Mouse (Mus musculus) liver, embryonic 11.5 days (tissue): ENCODE results near the gene Lypla2. TPM values are rescaled to one million over a fixed set of nuclear protein-coding genes. Genes with fewer than 3 reads are reported as not detected.
A peak's percentile ranks its signal among the peaks of the same experiment; 100 is the strongest.

Experiments used
- ATAC-seq: fragments of 200-750 bp; cut with Nextera tagmentation; replicated peaks from 2 replicates; pipeline ENCODE4 v1.8.0; 2017; ENCODE audit warnings: moderate number of reproducible peaks, mild to moderate bottlenecking, moderate TSS enrichment, moderate library complexity; ENCODE audit not compliant: low FRiP score
- DNase-seq: peaks from one replicate; pipeline ENCODE4 v3.0.0-alpha.2; 2017; ENCODE audit warnings: low spot score
- H3K27ac ChIP-seq: fragments of 300-500 bp; sonication (generic); 2 replicates; pipeline ENCODE4 v1.5.1; 2014; ENCODE audit warnings: mild to moderate bottlenecking, low read depth, low read length, control low read depth
- H3K27me3 ChIP-seq: fragments of 300-500 bp; sonication (generic); replicated peaks from 2 replicates; pipeline ENCODE4 v1.6.1; 2014; ENCODE audit warnings: low read length, mixed read lengths; ENCODE audit not compliant: control insufficient read depth, insufficient read depth
- H3K36me3 ChIP-seq: fragments of 300-500 bp; sonication (generic); 2 replicates; pipeline ENCODE4 v1.6.1; 2014; ENCODE audit warnings: mild to moderate bottlenecking, low read length, moderate library complexity, mixed read lengths; ENCODE audit not compliant: control insufficient read depth, insufficient read depth
- H3K4me1 ChIP-seq: fragments of 300-500 bp; sonication (generic); replicated peaks from 2 replicates; pipeline ENCODE4 v1.6.1; 2014; ENCODE audit warnings: low read length, mixed read lengths; ENCODE audit not compliant: control insufficient read depth, insufficient read depth
- H3K4me2 ChIP-seq: fragments of 300-500 bp; sonication (generic); 2 replicates; pipeline ENCODE4 v1.6.1; 2014; ENCODE audit warnings: mild to moderate bottlenecking, control low read depth, moderate library complexity
- H3K4me3 ChIP-seq: fragments of 300-500 bp; sonication (generic); 2 replicates; pipeline ENCODE4 v1.5.1; 2014; ENCODE audit warnings: low read depth, low read length, control low read depth
- H3K9ac ChIP-seq: fragments of 300-500 bp; sonication (generic); 2 replicates; pipeline ENCODE4 v1.6.1; 2014; ENCODE audit warnings: low read depth, low read length, control low read depth
- H3K9me3 ChIP-seq: fragments of 300-500 bp; sonication (generic); 2 replicates; pipeline ENCODE4 v1.6.1; 2016; ENCODE audit warnings: low read length, inconsistent platforms, mixed read lengths; ENCODE audit not compliant: control insufficient read depth
- WGBS: fragments of 180-500 bp; shearing (Covaris S2); extraction: QIAGEN DNeasy Blood & Tissue Kit; methylation state at CpG from one replicate; pipeline ENCODE4 v1.1.7; 2014; 5-methylcytosine and 5-hydroxymethylcytosine counted together
- polyA plus RNA-seq: library from polyadenylated mRNA; unstranded; fragments of >200 nt; fragmentation: Nextera tagmentation; extraction: Ambion mirVana; gene quantifications from 2 replicates; pipeline ENCODE4 v1.2.1, GENCODE M21; 2014

Gene Lypla2
- polyA plus RNA-seq, 1 experiment from 2014 or later = 106 TPM

DNA sequence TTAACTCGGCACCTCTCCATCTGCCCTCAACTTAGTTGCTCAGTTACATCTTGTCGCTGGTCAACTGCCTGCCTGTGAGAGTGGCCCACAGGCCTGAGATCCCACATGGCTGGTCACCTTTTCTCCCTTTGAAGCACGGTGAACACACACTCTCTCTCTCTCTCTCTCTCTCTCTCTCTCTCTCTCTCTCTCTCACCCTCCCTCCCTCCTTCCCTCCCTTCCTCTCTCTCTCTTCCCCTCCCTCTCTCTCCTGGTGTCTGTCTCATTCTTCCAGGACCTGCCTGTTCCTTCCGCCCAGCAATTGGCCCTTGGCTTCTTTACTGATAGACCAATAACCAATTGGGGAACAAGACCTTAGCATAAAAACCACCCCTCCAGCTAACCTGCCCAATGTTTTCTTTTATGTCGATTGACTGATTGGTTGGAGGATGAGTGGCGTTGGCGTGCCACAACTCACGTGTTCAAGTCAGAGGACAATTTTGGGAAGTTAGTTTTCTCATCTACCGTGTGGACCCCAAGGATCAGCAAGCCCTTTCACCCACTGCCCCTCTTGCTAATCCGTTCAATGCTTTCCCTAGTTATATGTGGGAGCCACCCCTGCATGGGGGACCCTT is 46.1 kb downstream of the Lypla2 start:
- no peak overlapping the region for H3K9ac ChIP-seq
- ATAC-seq = no peak
- peaks cover 12% of the 10 kb centered on the region for H3K4me1 ChIP-seq
- 73% methylated on average over 10 of the region's 10 CpGs for WGBS
- no peaks in the 10 kb centered on the region; the same call in 1 of the 2 replicates for H3K36me3 ChIP-seq
- no peaks in the 10 kb centered on the region for H3K9me3 ChIP-seq
- H3K27me3 ChIP-seq = no peaks in the 10 kb centered on the region
- no peak overlapping the region for H3K27ac ChIP-seq
- DNase-seq = no peak
- H3K4me2 ChIP-seq = no peak overlapping the region
- no peak overlapping the region for H3K4me3 ChIP-seq

DNA sequence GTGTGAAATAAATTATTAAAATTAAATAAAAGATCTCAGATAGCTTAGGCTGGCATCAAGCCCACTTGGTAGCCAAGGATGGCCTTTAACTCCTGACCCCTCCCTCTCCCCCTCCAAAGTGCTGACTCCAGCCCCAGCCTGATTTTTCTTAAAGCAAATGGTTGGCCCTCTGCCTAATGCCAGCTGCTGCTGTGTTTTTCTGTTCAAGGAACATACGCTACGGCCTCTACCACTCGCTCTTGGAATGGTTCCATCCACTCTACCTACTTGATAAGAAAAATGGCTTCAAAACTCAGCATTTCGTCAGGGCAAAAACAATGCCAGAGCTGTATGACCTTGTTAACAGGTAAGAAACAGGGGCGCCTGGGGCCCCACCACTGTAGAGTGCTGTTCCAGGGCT is 47.1 kb downstream of the Lypla2 start:
- Histone ChIP-seq H3K4me1 (peaks cover 12% of the 10 kb centered on the region), H3K36me3 (no peaks in the 10 kb centered on the region; the same call in 1 of the 2 replicates), H3K4me3 (no peak overlapping the region), H3K27ac (no peak overlapping the region), H3K9me3 (no peaks in the 10 kb centered on the region), H3K27me3 (no peaks in the 10 kb centered on the region), H3K9ac (no peak overlapping the region), H3K4me2 (no peak overlapping the region)
- DNase-seq (no peak), ATAC-seq (no peak)
- WGBS = 85% methylated on average over 5 of the region's 5 CpGs

DNA sequence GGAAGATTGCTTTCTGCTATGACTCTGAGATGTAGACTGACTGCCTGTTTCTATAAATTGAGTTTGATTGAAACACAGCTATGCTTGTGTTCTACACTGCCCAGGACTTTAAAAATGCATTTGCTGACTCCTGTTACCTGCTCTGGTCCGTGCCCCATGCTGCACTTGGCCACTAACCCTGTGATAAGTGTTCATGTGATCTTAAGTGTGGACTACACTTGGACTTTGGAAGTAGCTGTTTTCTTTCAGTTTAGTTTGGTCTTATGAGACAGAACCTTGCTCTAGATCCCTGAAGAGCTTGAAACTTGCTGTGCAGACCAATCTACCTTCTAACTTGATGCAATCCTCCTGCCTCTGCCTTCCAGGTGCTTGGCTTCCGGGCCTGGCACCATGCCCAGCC is 48.0 kb downstream of the Lypla2 start:
- Histone ChIP-seq H3K4me2 (no peak overlapping the region), H3K9me3 (no peaks in the 10 kb centered on the region), H3K27me3 (no peaks in the 10 kb centered on the region), H3K4me3 (no peak overlapping the region), H3K27ac (no peak overlapping the region), H3K9ac (no peak overlapping the region), H3K36me3 (peaks cover 3% of the 10 kb centered on the region; the same call in 1 of the 2 replicates), H3K4me1 (peaks cover 14% of the 10 kb centered on the region)
- no peak for DNase-seq
- 82% methylated on average over 2 of the region's 2 CpGs for WGBS
- no peak for ATAC-seq

DNA sequence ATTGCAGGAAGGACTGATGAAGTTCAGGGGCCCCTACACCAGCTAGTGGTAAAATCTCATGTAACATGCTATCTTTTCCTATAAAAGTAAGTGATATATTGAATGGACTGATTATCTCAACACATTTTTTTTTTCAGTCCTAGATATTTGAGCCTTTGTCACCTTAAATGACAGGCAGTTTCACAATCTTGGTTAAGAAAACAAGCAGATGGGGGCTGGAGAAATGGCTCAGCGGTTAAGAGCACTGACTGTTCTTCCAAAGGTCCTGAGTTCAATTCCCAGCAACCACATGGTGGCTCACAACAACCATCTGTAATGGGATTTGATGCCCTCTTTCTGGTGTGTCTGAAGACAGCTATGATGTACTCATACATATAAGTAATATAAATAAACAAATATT is 50.2 kb downstream of the Lypla2 start:
- Histone ChIP-seq H3K4me3 (no peak overlapping the region; the same call in 1 of the 2 replicates), H3K27me3 (no peaks in the 10 kb centered on the region), H3K9me3 (no peaks in the 10 kb centered on the region), H3K36me3 (peaks cover 3% of the 10 kb centered on the region; the same call in 1 of the 2 replicates), H3K9ac (no peak overlapping the region; the same call in 1 of the 2 replicates), H3K4me2 (peak overlapping the region; percentile 98), H3K4me1 (peaks cover 14% of the 10 kb centered on the region), H3K27ac (no peak overlapping the region)
- WGBS = 72% methylated on average over 1 of the region's 1 CpGs
- no peak for DNase-seq
- no peak for ATAC-seq

DNA sequence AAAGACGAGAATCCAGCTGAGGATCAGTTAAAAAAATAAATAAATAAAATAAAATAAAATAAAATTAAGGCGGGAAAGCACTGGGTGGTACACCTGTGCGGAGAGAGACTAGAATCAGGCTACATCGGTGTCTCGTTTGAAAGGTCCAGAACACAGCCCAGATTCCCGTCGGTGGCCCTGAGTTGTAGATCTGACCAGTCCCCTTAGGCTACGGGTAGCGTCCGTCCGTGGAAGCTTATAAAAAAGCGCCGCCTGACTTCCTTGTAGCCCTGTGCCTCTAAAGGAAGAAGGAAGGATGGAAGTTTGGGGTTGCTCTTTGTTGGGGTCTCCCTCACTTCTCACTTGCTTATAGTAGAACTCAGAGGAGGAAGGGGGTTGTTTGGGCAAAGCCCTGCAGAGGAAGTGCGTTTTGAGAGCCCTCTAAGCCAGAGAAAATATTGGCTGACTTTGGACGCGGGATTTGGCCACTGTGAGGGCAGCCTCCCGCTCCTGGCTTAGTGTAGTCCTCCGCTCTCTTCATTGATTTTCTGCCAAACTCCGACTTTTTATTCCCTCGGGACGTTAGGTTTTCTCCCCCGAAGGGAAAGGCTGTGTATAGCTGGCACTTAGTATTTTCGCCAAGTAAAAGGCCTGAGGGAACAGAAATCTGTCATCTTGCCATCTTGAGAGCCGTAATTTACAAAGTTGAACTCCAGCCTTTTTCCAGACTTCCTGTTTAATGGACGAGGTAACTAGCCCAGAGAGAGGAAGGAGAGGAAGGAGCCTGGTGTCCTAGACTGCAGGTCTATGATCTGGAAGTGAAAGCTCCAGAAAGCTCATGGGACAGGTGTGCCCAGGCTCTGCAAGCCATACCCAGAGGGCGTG is 50.9 kb downstream of the Lypla2 start:
- no peak for DNase-seq
- ATAC-seq = peak; percentile 22; the same call in 1 of the 2 replicates
- peak overlapping the region; percentile 57; the same call in 1 of the 2 replicates for H3K27ac ChIP-seq

DNA sequence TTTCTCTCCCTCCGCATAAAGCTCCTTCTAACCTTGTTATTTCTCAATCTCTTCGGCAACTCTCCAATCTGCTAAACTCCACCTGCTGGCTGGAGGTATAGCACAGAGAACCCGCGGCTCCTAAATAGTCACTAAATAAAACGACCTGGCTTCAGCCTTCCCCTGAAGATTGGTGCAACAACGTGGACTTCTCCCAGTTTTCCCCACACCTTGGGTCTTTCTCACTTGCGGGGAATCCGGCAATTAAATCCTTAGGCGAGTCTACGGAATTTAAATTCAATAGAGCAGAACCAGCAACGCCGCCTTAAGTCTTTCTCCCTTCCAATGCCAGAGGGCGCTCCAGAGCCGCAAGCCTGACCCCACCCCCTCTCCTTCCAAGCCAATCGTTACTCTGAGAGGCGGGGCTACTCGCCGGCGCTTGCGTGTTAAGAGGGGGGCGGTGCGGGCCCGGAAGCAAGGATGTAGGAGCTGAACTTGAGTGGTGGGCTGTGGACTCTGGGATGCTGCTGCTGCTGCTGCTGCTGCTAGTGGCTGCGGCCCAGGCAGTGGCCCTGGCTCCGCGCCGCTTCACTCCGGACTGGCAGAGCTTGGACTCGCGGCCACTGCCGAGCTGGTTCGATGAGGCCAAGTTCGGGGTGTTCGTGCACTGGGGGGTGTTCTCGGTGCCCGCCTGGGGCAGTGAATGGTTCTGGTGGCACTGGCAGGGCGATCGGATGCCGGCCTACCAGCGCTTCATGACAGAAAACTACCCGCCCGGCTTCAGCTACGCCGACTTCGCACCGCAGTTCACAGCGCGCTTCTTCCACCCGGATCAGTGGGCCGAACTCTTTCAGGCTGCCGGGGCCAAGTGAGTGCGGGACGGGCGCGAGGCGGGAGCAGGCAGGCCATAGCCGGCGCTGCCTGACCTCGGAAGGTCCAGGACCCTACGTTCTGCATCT is 51.9 kb downstream of the Lypla2 start, which contains the start of gene Fuca1:
TSS of gene Fuca1 (plus strand) at position 432 of the 938 bp plus-strand sequence.
- Histone ChIP-seq H3K27ac (peak within 1 kb of the TSS; percentile 57; the same call in 1 of the 2 replicates), H3K4me3 (peak within 1 kb of the TSS; percentile 83), H3K36me3 (peaks cover 3% of the 10 kb centered on the region; the same call in 1 of the 2 replicates), H3K4me2 (peak within 1 kb of the TSS; percentile 98), H3K27me3 (no peaks in the 10 kb centered on the region), H3K9me3 (no peaks in the 10 kb centered on the region), H3K4me1 (peaks cover 10% of the 10 kb centered on the region), H3K9ac (peak within 1 kb of the TSS; percentile 74)
- 2% methylated on average over 60 of the region's 60 CpGs for WGBS
- ATAC-seq (peak; percentile 88), DNase-seq (peak; percentile 95)

More for the DNA sequence above, 50.9 kb downstream of the Lypla2 start:
- Histone ChIP-seq H3K36me3 (peaks cover 3% of the 10 kb centered on the region; the same call in 1 of the 2 replicates), H3K27me3 (no peaks in the 10 kb centered on the region), H3K4me1 (peaks cover 12% of the 10 kb centered on the region), H3K9me3 (no peaks in the 10 kb centered on the region), H3K9ac (peak overlapping the region; percentile 74), H3K4me3 (peak overlapping the region; percentile 83), H3K4me2 (peak overlapping the region; percentile 98)
- 11% methylated on average over 26 of the region's 26 CpGs for WGBS

DNA sequence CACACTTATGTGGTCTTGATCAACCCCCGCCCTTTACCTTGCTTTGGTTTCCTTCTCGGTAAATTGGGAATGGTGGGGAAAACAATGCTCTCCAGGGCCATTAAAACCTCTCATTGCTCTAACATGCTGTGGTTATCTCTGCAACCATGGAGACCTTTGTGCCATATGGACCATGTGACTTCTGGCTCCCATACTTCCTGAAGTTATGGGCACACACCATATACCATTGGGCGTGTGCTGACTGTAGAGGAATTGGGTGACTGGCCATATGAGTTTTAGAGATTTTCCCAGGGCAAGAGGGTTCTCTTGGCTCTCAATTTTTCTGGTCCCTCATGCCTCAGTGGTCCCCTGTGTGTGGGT is 53.2 kb downstream of the Lypla2 start:
- WGBS = 87% methylated on average over 3 of the region's 3 CpGs
- no peak overlapping the region for H3K4me3 ChIP-seq
- ATAC-seq = no peak
- H3K27ac ChIP-seq = no peak overlapping the region; the same call in 1 of the 2 replicates
- H3K27me3 ChIP-seq = no peaks in the 10 kb centered on the region
- peaks cover 10% of the 10 kb centered on the region for H3K4me1 ChIP-seq
- H3K9me3 ChIP-seq = no peaks in the 10 kb centered on the region
- no peak overlapping the region for H3K4me2 ChIP-seq
- DNase-seq = no peak
- H3K36me3 ChIP-seq = peaks cover 3% of the 10 kb centered on the region; the same call in 1 of the 2 replicates
- no peak overlapping the region for H3K9ac ChIP-seq
